Mouse (Mus musculus) embryonic fibroblast, embryonic 13.5 days (primary cell): Measurements from ENCODE around the gene Olfr96.

Experiments used
- CTCF ChIP-seq: IDR thresholded peaks from 2 replicates; pipeline ENCODE4 v1.5.1; 2011; ENCODE audit warnings: mild to moderate bottlenecking, control low read depth, low read length, moderate library complexity, borderline replicate concordance; ENCODE audit not compliant: insufficient read depth
- POLR2A ChIP-seq: IDR thresholded peaks from 2 replicates; pipeline ENCODE4 v1.6.1; 2011; ENCODE audit warnings: low read depth, mild to moderate bottlenecking, control low read depth, low read length, moderate library complexity

GRCm38 (mm10) chr17:37219846-37220245 is at the start of gene Olfr96:
- TF ChIP-seq POLR2A (no peak), CTCF (no peak)
